Mouse (Mus musculus): ENCODE results near the gene Galntl6. TPM values are rescaled to one million over a fixed set of nuclear protein-coding genes. Genes with fewer than 3 reads are reported as not detected.

Galntl6 gene
- polyA plus RNA-seq, 1 experiment from 2014 or later: 0.22 TPM

- H3K27me3 ChIP-seq (replicated peaks; ENCODE audit: low read depth, poor library complexity, severe bottlenecking): no peaks in the 10 kb centered on the region
- H3K4me3 ChIP-seq: no peak overlapping the region
- no peaks in the 10 kb centered on the region for H3K36me3 ChIP-seq (replicated peaks)
- H3K27ac ChIP-seq (replicated peaks): no peak overlapping the region
- H3K4me1 ChIP-seq: no peaks in the 10 kb centered on the region
- no peak for DNase-seq (ENCODE audit: low spot score)
- no peaks in the 10 kb centered on the region for H3K9me3 ChIP-seq
These were observed 88.1 kb downstream of the Galntl6 start for GRCm38 (mm10) chr8:58824347-58824746.

GRCm38 (mm10) chr8:58805190-58805589, 107.2 kb downstream of the Galntl6 start:
- no peak overlapping the region for H3K4me3 ChIP-seq
- DNase-seq (ENCODE audit: low spot score): no peak
- H3K27ac ChIP-seq (replicated peaks): no peak overlapping the region
- H3K27me3 ChIP-seq (replicated peaks; ENCODE audit: low read depth, poor library complexity, severe bottlenecking): no peaks in the 10 kb centered on the region
- no peaks in the 10 kb centered on the region for H3K9me3 ChIP-seq
- H3K36me3 ChIP-seq (replicated peaks): no peaks in the 10 kb centered on the region
- no peaks in the 10 kb centered on the region for H3K4me1 ChIP-seq

GRCm38 (mm10) chr8:58801847-58802246, 110.6 kb downstream of the Galntl6 start:
- Histone ChIP-seq H3K4me1 (no peaks in the 10 kb centered on the region), H3K27me3 (replicated peaks; ENCODE audit: low read depth, poor library complexity, severe bottlenecking) (no peaks in the 10 kb centered on the region), H3K36me3 (replicated peaks) (no peaks in the 10 kb centered on the region), H3K9me3 (no peaks in the 10 kb centered on the region), H3K4me3 (no peak overlapping the region), H3K27ac (replicated peaks) (no peak overlapping the region)
- WGBS: 81% methylated on average over 1 of the region's 1 CpGs
- DNase-seq (ENCODE audit: low spot score): no peak

GRCm38 (mm10) chr8:58753769-58754168, 158.7 kb downstream of the Galntl6 start:
- Histone ChIP-seq H3K4me3 (no peak overlapping the region), H3K4me1 (no peaks in the 10 kb centered on the region), H3K9me3 (0 out of 2 replicates have a peak, but pooled peaks cover 2% of the 10 kb centered on the region), H3K36me3 (replicated peaks) (no peaks in the 10 kb centered on the region), H3K27me3 (replicated peaks; ENCODE audit: low read depth, poor library complexity, severe bottlenecking) (no peaks in the 10 kb centered on the region), H3K27ac (replicated peaks) (no peak overlapping the region)
- 88% methylated on average over 2 of the region's 2 CpGs for WGBS
- DNase-seq (ENCODE audit: low spot score): no peak

GRCm38 (mm10) chr8:58737963-58738362, 174.5 kb downstream of the Galntl6 start:
- Histone ChIP-seq H3K4me3 (no peak overlapping the region), H3K9me3 (no peaks in the 10 kb centered on the region), H3K27ac (replicated peaks) (no peak overlapping the region), H3K36me3 (replicated peaks) (no peaks in the 10 kb centered on the region), H3K27me3 (replicated peaks; ENCODE audit: low read depth, poor library complexity, severe bottlenecking) (no peaks in the 10 kb centered on the region), H3K4me1 (no peaks in the 10 kb centered on the region)
- DNase-seq (ENCODE audit: low spot score): no peak
- 97% methylated on average over 3 of the region's 3 CpGs for WGBS

- no peaks in the 10 kb centered on the region for H3K27me3 ChIP-seq (replicated peaks; ENCODE audit: low read depth, poor library complexity, severe bottlenecking)
- DNase-seq (ENCODE audit: low spot score): no peak
- no peak overlapping the region for H3K4me3 ChIP-seq
- no peaks in the 10 kb centered on the region for H3K4me1 ChIP-seq
- WGBS: 89% methylated on average over 3 of the region's 3 CpGs
- no peaks in the 10 kb centered on the region for H3K9me3 ChIP-seq
- no peaks in the 10 kb centered on the region for H3K36me3 ChIP-seq (replicated peaks)
- H3K27ac ChIP-seq (replicated peaks): no peak overlapping the region
These were observed 220.7 kb downstream of the Galntl6 start for GRCm38 (mm10) chr8:58691761-58692160.

- Histone ChIP-seq H3K27ac (replicated peaks) (no peak overlapping the region), H3K36me3 (replicated peaks) (no peaks in the 10 kb centered on the region), H3K4me3 (no peak overlapping the region), H3K4me1 (no peaks in the 10 kb centered on the region), H3K27me3 (replicated peaks; ENCODE audit: low read depth, poor library complexity, severe bottlenecking) (no peaks in the 10 kb centered on the region), H3K9me3 (no peaks in the 10 kb centered on the region)
- WGBS: 41% methylated on average over 6 of the region's 6 CpGs
- no peak for DNase-seq (ENCODE audit: low spot score)
These were observed 234.5 kb downstream of the Galntl6 start for GRCm38 (mm10) chr8:58677847-58678450.

- no peak for DNase-seq (ENCODE audit: low spot score)
- Histone ChIP-seq H3K27me3 (replicated peaks; ENCODE audit: low read depth, poor library complexity, severe bottlenecking) (no peaks in the 10 kb centered on the region), H3K4me1 (no peaks in the 10 kb centered on the region), H3K4me3 (no peak overlapping the region), H3K27ac (replicated peaks) (no peak overlapping the region), H3K36me3 (replicated peaks) (no peaks in the 10 kb centered on the region), H3K9me3 (no peaks in the 10 kb centered on the region)
- 89% methylated on average over 2 of the region's 2 CpGs for WGBS
These were observed 243.4 kb downstream of the Galntl6 start for GRCm38 (mm10) chr8:58669075-58669474.

GRCm38 (mm10) chr8:58660019-58660418, 252.4 kb downstream of the Galntl6 start:
- Histone ChIP-seq H3K27me3 (replicated peaks; ENCODE audit: low read depth, poor library complexity, severe bottlenecking) (no peaks in the 10 kb centered on the region), H3K27ac (replicated peaks) (no peak overlapping the region), H3K9me3 (no peaks in the 10 kb centered on the region), H3K36me3 (replicated peaks) (no peaks in the 10 kb centered on the region), H3K4me3 (no peak overlapping the region), H3K4me1 (no peaks in the 10 kb centered on the region)
- DNase-seq (ENCODE audit: low spot score): no peak

- no peak overlapping the region for H3K27ac ChIP-seq (replicated peaks)
- no peaks in the 10 kb centered on the region for H3K9me3 ChIP-seq
- DNase-seq (ENCODE audit: low spot score): no peak
- no peaks in the 10 kb centered on the region for H3K4me1 ChIP-seq
- 83% methylated on average over 4 of the region's 4 CpGs for WGBS
- H3K27me3 ChIP-seq (replicated peaks; ENCODE audit: low read depth, poor library complexity, severe bottlenecking): no peaks in the 10 kb centered on the region
- no peaks in the 10 kb centered on the region for H3K36me3 ChIP-seq (replicated peaks)
- no peak overlapping the region for H3K4me3 ChIP-seq
These were observed 256.8 kb downstream of the Galntl6 start for GRCm38 (mm10) chr8:58655631-58656030.

- Histone ChIP-seq H3K4me1 (no peaks in the 10 kb centered on the region), H3K36me3 (replicated peaks) (no peaks in the 10 kb centered on the region), H3K27ac (replicated peaks) (no peak overlapping the region), H3K27me3 (replicated peaks; ENCODE audit: low read depth, poor library complexity, severe bottlenecking) (no peaks in the 10 kb centered on the region), H3K4me3 (no peak overlapping the region), H3K9me3 (no peaks in the 10 kb centered on the region)
- DNase-seq (ENCODE audit: low spot score): no peak
- 56% methylated on average over 4 of the region's 4 CpGs for WGBS
These were observed 306.0 kb downstream of the Galntl6 start for GRCm38 (mm10) chr8:58606451-58606850.

- Histone ChIP-seq H3K4me1 (no peaks in the 10 kb centered on the region), H3K27ac (replicated peaks) (no peak overlapping the region), H3K4me3 (no peak overlapping the region), H3K27me3 (replicated peaks; ENCODE audit: low read depth, poor library complexity, severe bottlenecking) (no peaks in the 10 kb centered on the region), H3K9me3 (no peaks in the 10 kb centered on the region), H3K36me3 (replicated peaks) (no peaks in the 10 kb centered on the region)
- WGBS: 79% methylated on average over 4 of the region's 4 CpGs
- DNase-seq (ENCODE audit: low spot score): no peak
These were observed 307.7 kb downstream of the Galntl6 start for GRCm38 (mm10) chr8:58604751-58605150.

GRCm38 (mm10) chr8:58597834-58598233, 314.6 kb downstream of the Galntl6 start:
- no peaks in the 10 kb centered on the region for H3K27me3 ChIP-seq (replicated peaks; ENCODE audit: low read depth, poor library complexity, severe bottlenecking)
- H3K36me3 ChIP-seq (replicated peaks): no peaks in the 10 kb centered on the region
- WGBS: 83% methylated on average over 6 of the region's 6 CpGs
- no peaks in the 10 kb centered on the region for H3K4me1 ChIP-seq
- H3K9me3 ChIP-seq: no peaks in the 10 kb centered on the region
- H3K4me3 ChIP-seq: no peak overlapping the region
- DNase-seq (ENCODE audit: low spot score): no peak
- H3K27ac ChIP-seq (replicated peaks): no peak overlapping the region

- Histone ChIP-seq H3K9me3 (no peaks in the 10 kb centered on the region), H3K27me3 (replicated peaks; ENCODE audit: low read depth, poor library complexity, severe bottlenecking) (no peaks in the 10 kb centered on the region)
- 80% methylated on average over 1 of the region's 1 CpGs for WGBS
These were observed 337.1 kb downstream of the Galntl6 start for GRCm38 (mm10) chr8:58575346-58575745.

More at GRCm38 (mm10) chr8:58575346-58575745, 337.1 kb downstream of the Galntl6 start:
- Histone ChIP-seq H3K36me3 (replicated peaks) (no peaks in the 10 kb centered on the region), H3K4me3 (no peak overlapping the region), H3K27ac (replicated peaks) (no peak overlapping the region), H3K4me1 (0 out of 2 replicates have a peak, but pooled peaks cover under 1% of the 10 kb centered on the region)
- DNase-seq (ENCODE audit: low spot score): no peak
